Mouse (Mus musculus) 3T3-L1 (cell line): Measurements from ENCODE around the gene Dusp1.

Source experiments
- DNase-seq: peaks from one replicate; pipeline ENCODE4 v3.0.0-alpha.2; 2015; ENCODE audit warnings: low read depth, low spot score

Dusp1 gene

DNA sequence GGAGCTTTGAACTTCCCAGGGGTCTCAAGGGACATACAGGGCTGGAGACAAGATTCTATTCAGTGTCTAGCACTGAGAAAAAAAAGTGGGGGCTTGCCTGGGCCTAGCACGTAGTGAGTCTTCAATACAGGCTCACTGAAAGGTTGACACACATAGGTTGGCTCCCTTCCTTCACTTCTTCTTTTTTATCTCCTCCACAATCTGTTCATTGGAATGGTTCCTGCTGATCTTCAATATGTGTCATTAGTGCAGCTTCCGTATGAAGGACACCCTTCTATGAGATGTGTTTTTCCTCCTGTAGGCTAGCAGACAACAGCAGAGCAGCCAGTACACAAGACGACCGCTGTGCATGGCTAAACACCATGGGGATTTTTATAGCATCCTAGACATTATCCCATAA lies 37.1 kb downstream of the Dusp1 start:
- no peak for DNase-seq

DNA sequence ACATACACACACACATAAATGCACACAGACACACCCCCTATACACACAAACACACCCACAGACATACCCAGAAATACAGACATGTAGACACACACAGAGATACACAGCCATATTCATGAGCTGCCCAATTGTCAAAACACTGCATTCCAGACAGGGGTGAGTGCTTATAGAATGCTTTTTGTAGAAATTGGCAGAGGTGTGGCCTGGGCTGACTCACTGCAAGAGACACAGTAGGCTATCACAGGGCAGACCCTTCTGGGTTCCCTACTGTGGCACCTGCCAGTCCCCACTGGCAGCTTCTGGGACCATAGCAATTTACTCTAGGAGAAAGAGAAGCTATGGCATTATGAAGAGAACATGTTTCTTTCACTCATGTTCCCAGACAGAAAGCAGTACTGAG lies 37.6 kb downstream of the Dusp1 start:
- peak; percentile 52 for DNase-seq

DNA sequence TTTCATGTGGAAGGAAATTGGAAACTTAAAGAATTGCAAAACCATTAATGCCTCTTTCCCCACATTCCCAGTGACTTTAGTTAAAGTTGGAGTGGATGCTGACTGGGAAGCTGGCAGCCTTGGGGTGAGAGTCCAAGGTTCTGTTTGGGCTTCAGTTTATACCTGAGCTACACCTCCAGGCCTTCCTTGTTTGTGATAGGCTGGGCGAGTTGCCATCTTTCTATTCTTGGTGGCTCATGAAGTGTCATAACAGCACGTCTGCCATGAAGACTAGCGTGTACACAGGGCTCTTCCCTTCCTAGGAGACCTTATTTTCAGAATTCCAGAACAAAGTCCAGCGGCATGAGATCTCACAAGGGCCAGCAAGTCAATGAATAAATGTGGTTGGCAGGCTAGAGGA lies 39.2 kb downstream of the Dusp1 start:
- DNase-seq: no peak

GRCm38 (mm10) chr17:26518306-26518705 lies 43.6 kb downstream of the Dusp1 start:
- no peak for DNase-seq

DNA sequence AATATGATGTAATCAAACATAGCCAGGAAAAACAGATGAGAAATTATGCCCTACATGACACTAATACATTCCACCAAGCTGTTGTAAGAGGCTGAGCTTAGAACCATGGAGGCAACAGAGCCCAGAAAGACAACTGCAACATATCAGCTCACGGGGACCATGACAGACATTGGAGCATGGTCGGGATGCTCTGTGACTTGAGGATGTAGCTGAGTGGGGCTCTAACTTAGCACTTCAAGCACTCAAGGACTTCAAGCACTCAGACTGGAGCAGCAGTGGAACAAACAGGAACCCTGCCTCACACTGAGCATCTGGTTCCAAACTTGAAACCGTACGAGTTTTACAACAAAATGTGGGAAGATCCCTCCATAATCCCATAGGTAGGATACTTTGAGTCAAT lies 46.3 kb downstream of the Dusp1 start:
- no peak for DNase-seq

DNA sequence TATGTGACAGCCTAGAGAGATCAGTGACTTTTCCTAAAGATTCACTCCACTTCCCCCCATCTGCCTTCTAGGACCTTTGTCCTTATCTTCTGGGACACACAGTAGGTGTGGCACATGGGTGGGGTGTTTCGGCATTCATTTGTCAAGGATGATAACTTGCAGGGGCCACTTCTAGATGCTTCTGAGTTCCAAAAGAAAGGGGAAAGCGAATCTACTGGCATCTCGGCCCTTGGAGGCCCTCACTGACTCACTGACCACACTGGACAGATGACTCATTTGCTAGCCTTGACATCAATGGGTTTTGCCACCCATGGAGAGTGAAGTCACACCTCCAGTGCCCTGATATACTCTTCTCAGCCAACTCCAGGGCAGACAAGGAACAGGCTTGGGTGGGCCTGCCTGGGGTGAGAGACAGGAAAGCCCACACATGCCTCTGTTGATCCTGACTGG lies 47.3 kb downstream of the Dusp1 start:
- peak; percentile 97 for DNase-seq

GRCm38 (mm10) chr17:26513459-26514290 lies 48.3 kb downstream of the Dusp1 start:
- no peak for DNase-seq

DNA sequence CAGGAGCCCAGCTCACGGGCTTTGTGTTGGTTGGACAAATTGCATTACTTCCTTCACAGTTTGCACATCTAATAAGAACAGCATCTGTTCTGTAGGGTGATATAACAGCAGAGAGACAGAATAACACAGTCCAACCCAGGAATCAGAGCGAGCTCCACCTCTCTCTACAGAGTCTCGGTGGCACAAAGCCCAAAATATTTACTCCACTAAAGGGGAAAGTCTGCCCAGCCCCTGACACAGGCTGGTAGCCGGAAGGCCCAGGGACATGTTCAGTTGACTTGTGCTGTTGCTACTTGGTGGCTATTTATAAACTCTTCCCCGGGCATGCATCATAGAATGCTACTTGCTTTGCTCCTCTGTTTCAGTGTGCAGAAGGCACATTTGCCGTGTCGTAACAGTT lies 49.0 kb downstream of the Dusp1 start:
- no peak for DNase-seq

DNA sequence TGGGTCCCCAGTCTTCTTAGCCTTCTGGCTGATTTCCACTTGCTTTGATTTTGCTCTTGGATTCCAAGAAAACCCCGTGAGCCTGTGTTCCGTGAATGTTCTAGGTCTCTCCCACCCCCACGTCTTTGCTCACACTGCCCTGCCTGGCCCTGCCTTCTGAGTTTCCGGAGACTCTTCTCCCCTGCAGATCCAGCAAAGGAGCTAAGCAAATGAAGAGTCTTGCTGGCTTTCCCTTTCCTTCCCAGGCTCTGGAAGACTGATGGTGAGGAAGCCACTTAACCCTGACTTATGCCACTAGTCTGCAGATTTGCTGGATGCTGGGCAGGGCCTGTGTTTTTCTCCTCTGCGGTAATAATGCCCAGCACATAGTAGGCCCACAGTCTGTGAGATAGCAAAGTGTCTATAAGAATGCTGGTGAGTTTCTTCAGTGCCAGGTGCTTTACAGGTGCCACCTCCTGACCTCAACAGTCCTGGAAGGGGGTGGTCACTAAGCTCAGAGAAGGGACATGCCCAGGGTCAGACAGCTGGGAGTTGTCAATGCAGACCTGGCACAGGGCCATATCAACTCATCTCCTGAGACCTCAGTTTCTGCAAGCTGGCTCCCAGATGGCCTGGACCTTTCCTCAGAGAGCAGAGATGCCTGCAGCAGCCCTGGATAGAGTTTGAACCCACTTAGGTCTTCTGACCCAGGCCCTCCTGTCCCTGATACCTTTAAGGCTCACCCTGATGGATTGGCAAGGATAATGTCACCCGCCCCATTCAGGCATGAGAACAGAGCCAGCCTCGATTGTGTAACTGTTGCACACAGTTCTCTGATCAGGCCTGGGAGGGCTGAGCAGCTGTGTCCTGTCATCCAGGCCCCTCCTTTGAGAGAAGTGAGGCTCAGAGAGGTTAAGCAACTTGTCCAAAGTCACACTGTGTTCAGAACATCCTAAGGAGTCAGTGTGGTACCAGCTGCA lies 49.8 kb downstream of the Dusp1 start:
- peak; percentile 43 for DNase-seq

DNA sequence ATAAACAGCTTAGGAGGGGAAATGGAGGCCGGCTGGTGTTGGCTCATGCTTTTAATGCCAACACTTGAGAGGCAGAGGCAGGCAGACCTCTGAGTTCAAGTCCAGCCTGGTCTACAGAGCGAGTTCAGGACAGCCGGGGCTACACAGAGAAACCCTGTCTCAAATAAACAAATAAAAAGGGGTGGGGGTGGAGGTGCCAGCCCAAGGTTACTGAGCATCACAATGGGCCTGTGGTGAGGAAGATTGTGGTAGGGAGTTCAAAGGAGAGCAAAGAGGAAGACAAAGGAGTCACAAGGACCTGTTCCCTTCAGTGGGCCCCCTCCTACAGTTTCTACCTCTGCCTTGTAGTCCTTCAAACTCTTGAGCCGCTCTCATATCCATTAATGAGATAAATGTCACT lies 50.7 kb downstream of the Dusp1 start:
- no peak for DNase-seq

GRCm38 (mm10) chr17:26510146-26511045 lies 51.5 kb downstream of the Dusp1 start:
- DNase-seq: no peak

- peak; percentile 83 for DNase-seq
Measured at GRCm38 (mm10) chr17:26508961-26509771, 52.8 kb downstream of the Dusp1 start.

- peak; percentile 98 for DNase-seq
Measured at GRCm38 (mm10) chr17:26508345-26508960, 53.5 kb downstream of the Dusp1 start.

DNA sequence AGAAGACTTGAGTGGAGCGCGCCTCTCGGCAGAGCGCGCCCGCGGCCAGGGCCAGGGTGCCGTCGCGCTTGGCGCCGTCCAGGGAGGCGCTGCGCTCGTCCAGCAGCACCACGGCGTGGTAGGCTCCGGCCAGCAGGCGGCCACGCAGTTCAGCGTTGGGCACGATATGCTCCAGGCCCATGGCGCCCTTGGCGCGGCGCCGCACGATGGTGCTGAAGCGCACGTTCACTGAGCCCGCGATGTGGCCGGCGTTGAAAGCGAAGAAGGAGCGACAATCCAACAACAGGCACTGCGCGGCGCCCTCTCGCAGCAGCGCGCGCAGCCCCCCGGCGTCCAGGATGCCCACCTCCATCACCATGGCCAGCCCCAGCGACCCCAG lies 54.0 kb downstream of the Dusp1 start:
- peak; percentile 91 for DNase-seq

- peak; percentile 77 for DNase-seq
Measured at GRCm38 (mm10) chr17:26506997-26507871, 54.7 kb downstream of the Dusp1 start.

DNA sequence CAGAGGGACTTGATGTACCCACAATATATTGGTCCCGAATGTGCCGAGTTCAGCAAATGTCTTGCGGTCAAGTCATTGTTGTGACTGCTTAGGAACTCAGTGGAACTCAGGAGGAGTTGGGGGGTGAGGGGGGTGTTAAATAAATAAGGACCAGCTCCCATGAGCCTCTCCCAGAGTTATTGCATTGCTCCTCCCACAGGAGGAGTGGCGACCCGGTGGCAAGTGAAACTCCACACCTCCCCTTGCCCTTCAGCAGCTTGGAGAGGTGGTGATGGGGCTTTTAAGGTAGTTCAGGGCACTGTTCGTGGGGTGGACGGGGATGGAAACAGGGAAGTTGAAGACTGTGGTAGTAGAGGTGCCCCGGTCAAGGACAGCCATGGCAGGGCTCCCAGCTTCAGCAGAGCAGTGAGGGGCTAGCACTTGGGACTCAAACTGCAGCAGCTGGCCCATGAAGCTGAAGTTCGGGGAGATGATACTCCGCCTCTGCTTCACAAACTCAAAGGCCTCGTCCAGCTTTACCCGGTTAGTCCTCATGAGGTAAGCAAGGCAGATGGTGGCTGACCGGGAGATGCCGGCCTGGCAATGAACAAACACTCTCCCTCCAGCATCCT lies 55.8 kb downstream of the Dusp1 start:
- peak; percentile 41 for DNase-seq

DNA sequence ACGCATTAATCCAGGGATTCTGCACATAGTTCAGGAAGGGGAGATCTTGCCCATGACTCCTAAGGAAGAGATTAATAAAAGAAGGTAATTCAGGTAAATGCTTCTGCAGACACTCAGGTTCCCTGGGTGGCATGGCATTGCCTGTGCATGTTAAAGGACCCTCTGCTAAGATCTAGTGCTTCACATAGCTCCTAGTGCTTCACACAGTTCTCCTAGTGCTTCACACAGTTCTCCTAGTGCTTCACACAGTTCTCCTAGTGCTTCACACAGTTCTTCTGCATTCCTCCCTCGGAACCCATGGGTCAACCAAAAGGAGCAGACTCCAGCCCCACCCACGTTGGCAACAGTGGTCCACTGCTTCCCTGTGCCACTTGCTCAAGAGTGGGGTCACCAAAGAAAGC lies 56.7 kb downstream of the Dusp1 start:
- no peak for DNase-seq

DNA sequence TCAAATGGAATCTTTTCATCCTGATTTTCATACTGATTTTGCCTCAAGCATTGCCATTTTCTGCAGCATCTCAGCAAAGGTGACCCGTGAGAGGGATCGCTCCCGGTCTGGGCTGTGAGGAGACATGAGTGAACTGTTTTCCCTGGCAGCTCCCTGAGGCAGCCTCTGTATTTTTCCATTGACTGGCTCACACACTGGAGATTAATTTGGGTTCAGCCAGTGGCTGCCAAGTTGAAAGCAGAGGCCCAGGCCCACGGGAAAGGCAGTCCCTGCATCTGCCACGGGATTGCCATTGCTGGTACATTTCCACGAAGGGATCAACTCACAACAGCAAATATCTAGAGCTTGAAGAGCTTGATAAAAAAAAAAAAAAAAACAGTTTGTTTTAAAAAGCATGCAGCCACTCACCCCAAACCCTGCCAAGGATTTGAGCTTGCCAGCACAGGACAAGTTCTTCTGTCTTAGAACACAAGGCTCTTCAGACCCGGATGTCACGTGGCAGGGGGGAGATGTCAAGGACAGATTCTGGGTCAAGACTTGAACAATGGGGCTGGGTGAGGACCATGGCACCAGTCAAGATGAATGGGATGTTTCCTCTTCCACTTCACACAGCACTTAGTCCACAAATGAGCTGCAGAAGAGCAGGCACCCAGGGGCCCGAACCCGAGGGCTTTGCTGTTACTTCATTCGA lies 57.8 kb downstream of the Dusp1 start:
- DNase-seq: peak; percentile 83
